Comparison of ENCODE assay signal across 8 mouse cellular contexts in genomic region chr7:27284865-27285697, GRCm38 (mm10). TPM values are rescaled to one million over a fixed set of nuclear protein-coding genes. Genes with fewer than 3 reads are reported as not detected.
DNase-seq lines count a peak whose midpoint lies in the region; ATAC-seq lines count a peak whose summit lies in the region.

No protein-coding gene starts in this region.

- peak overlapping the region; percentile 16; the same call in 1 of the 2 replicates for H3K4me2 ChIP-seq in heart, embryonic 16.5 days (ENCODE audit: low read depth, low read length)
- peak overlapping the region; percentile 23; the same call in 1 of the 2 replicates for H3K4me2 ChIP-seq in stomach, embryonic 16.5 days (ENCODE audit: low read depth, low read length)

- peaks cover 17% of the 10 kb centered on the region for H3K4me1 ChIP-seq in forebrain, embryonic 10.5 days
- H3K4me1 ChIP-seq in heart, embryonic 16.5 days (ENCODE audit: control insufficient read depth, insufficient read depth, low read length) = peaks cover 4% of the 10 kb centered on the region; the same call in 1 of the 2 replicates
- peaks cover 7% of the 10 kb centered on the region; the same call in 1 of the 2 replicates for H3K4me1 ChIP-seq in stomach, embryonic 16.5 days (ENCODE audit: control insufficient read depth, insufficient read depth, low read length)

- no peaks in the 10 kb centered on the region for H3K9me3 ChIP-seq in forebrain, embryonic 10.5 days
- H3K9me3 ChIP-seq in heart, embryonic 16.5 days (replicated peaks; ENCODE audit: control insufficient read depth, low read length) = 0 out of 2 replicates have a peak, but pooled peaks cover 2% of the 10 kb centered on the region
- no peaks in the 10 kb centered on the region for H3K9me3 ChIP-seq in stomach, embryonic 16.5 days (replicated peaks; ENCODE audit: control insufficient read depth, low read length)

- peaks cover 24% of the 10 kb centered on the region for H3K27me3 ChIP-seq in forebrain, embryonic 10.5 days (ENCODE audit: poor library complexity, severe bottlenecking)
- H3K27me3 ChIP-seq in heart, embryonic 16.5 days (ENCODE audit: control insufficient read depth, insufficient read depth, low read length) = peaks cover 9% of the 10 kb centered on the region
- no peaks in the 10 kb centered on the region for H3K27me3 ChIP-seq in stomach, embryonic 16.5 days (ENCODE audit: control insufficient read depth, insufficient read depth, low read length)

- peak; percentile 43; the same call in 1 of the 2 replicates for ATAC-seq in heart, embryonic 16.5 days (replicated peaks; ENCODE audit: extremely low read depth, insufficient read depth, low FRiP score)
- peak; percentile 42 for ATAC-seq in megakaryocyte-erythroid progenitor cell, adult 5-6 weeks (replicated peaks; ENCODE audit: low FRiP score, low TSS enrichment, poor library complexity, severe bottlenecking)
- ATAC-seq in stomach, embryonic 16.5 days (ENCODE audit: insufficient read depth, low FRiP score) = peak; percentile 69

- peaks cover 23% of the 10 kb centered on the region for H3K36me3 ChIP-seq in forebrain, embryonic 10.5 days (replicated peaks)
- no peaks in the 10 kb centered on the region for H3K36me3 ChIP-seq in heart, embryonic 16.5 days (ENCODE audit: control insufficient read depth, insufficient read depth)
- H3K36me3 ChIP-seq in stomach, embryonic 16.5 days (ENCODE audit: control insufficient read depth, insufficient read depth, low read length) = 0 out of 2 replicates have a peak, but pooled peaks cover 3% of the 10 kb centered on the region

- H3K4me3 ChIP-seq in forebrain, embryonic 10.5 days = peak overlapping the region; percentile 33
- no peak overlapping the region for H3K4me3 ChIP-seq in heart, embryonic 16.5 days (ENCODE audit: low read length)
- H3K4me3 ChIP-seq in stomach, embryonic 16.5 days (replicated peaks; ENCODE audit: low read length) = 0 out of 2 replicates have a peak overlapping the region, but pooled peaks have one; percentile 5

- intact Hi-C loops in left cerebral cortex, postnatal 4 days (cut with DNase I) = no loop called here

- peak overlapping the region; percentile 65 for H3K27ac ChIP-seq in forebrain, embryonic 10.5 days
- no peak overlapping the region for H3K27ac ChIP-seq in heart, embryonic 16.5 days (ENCODE audit: low read length)
- peak overlapping the region; percentile 74 for H3K27ac ChIP-seq in stomach, embryonic 16.5 days (ENCODE audit: low read length)

- peak; percentile 32 to 34 for DNase-seq in B cell, adult 2 months
- peak; percentile 97 for DNase-seq in ES-CJ7 (ENCODE audit: low read depth, low spot score)
- DNase-seq in forebrain, embryonic 10.5 days (ENCODE audit: extremely low spot score, low spot score) = peak; percentile 53
- peak; percentile 65 to 74 for DNase-seq in kidney, postnatal 4 days
- DNase-seq in left cerebral cortex, postnatal 4 days = no peak

- 1% methylated on average over 28 of the region's 28 CpGs for WGBS in forebrain, embryonic 10.5 days
- WGBS in heart, embryonic 16.5 days = 2% methylated on average over 28 of the region's 28 CpGs
- WGBS in stomach, embryonic 16.5 days = 5% methylated on average over 28 of the region's 28 CpGs

- H3K9ac ChIP-seq in heart, embryonic 16.5 days (ENCODE audit: low read length) = no peak overlapping the region
- H3K9ac ChIP-seq in stomach, embryonic 16.5 days (ENCODE audit: low read length) = peak overlapping the region; percentile 51

RNA-seq across cellular contexts. Expression of gene Numbl, which starts 26.8 kb away (rescaled TPM):
- polyA plus RNA-seq in forebrain, embryonic 10.5 days (2016; fragmentation: Nextera tagmentation; extraction: Ambion mirVana) = 13.6 and 15.6 TPM in 2 replicates
- 8.7 and 10.2 TPM in 2 replicates for polyA plus RNA-seq in heart, embryonic 16.5 days (2015; fragmentation: Nextera tagmentation; extraction: Ambion mirVana)
- 0.94 and 3.0 TPM in 2 replicates for total RNA-seq in megakaryocyte-erythroid progenitor cell, adult 5-6 weeks (2014; fragmentation: Nextera tagmentation)
- total RNA-seq in megakaryocyte-erythroid progenitor cell, adult 5-6 weeks (2017) = 0.38 and 0.66 TPM in 2 replicates
- 13.7 and 15.8 TPM in 2 replicates for polyA plus RNA-seq in stomach, embryonic 16.5 days (2015; fragmentation: Nextera tagmentation; extraction: Ambion mirVana)
- 100 to 1,000 TPM; 101 to 104 TPM for total RNA-seq in left cerebral cortex, postnatal 4 days (2021)

RNA-seq across cellular contexts. Expression of gene Coq8b, which starts 52.3 kb away (rescaled TPM):
- 24.1 and 24.4 TPM in 2 replicates for polyA plus RNA-seq in forebrain, embryonic 10.5 days (2016; fragmentation: Nextera tagmentation; extraction: Ambion mirVana)
- 15.3 and 15.9 TPM in 2 replicates for polyA plus RNA-seq in heart, embryonic 16.5 days (2015; fragmentation: Nextera tagmentation; extraction: Ambion mirVana)
- total RNA-seq in megakaryocyte-erythroid progenitor cell, adult 5-6 weeks (2014; fragmentation: Nextera tagmentation) = 13.0 and 26.7 TPM in 2 replicates
- total RNA-seq in megakaryocyte-erythroid progenitor cell, adult 5-6 weeks (2017) = 8.2 and 10.7 TPM in 2 replicates
- 26.4 TPM in 2 replicates for polyA plus RNA-seq in stomach, embryonic 16.5 days (2015; fragmentation: Nextera tagmentation; extraction: Ambion mirVana)
- total RNA-seq in left cerebral cortex, postnatal 4 days (2021) = 10 to 100 TPM; 23.6 to 27.0 TPM

RNA-seq across cellular contexts. Expression of gene Ltbp4, which starts 52.4 kb away (rescaled TPM):
- polyA plus RNA-seq in forebrain, embryonic 10.5 days (2016; fragmentation: Nextera tagmentation; extraction: Ambion mirVana) = 8.5 and 11.1 TPM in 2 replicates
- polyA plus RNA-seq in heart, embryonic 16.5 days (2015; fragmentation: Nextera tagmentation; extraction: Ambion mirVana) = 63.5 and 86.0 TPM in 2 replicates
- 0.39 TPM in 1 of 2 replicates, not detected in the other for total RNA-seq in megakaryocyte-erythroid progenitor cell, adult 5-6 weeks (2014; fragmentation: Nextera tagmentation)
- total RNA-seq in megakaryocyte-erythroid progenitor cell, adult 5-6 weeks (2017) = 0.05 and 1.4 TPM in 2 replicates
- polyA plus RNA-seq in stomach, embryonic 16.5 days (2015; fragmentation: Nextera tagmentation; extraction: Ambion mirVana) = 170 and 202 TPM in 2 replicates
- total RNA-seq in left cerebral cortex, postnatal 4 days (2021) = 10 to 100 TPM; 41.9 to 52.7 TPM

RNA-seq across cellular contexts. Expression of gene Itpkc, which starts 56.6 kb away (rescaled TPM):
- polyA plus RNA-seq in forebrain, embryonic 10.5 days (2016; fragmentation: Nextera tagmentation; extraction: Ambion mirVana) = 4.4 and 5.3 TPM in 2 replicates
- 2.5 and 3.4 TPM in 2 replicates for polyA plus RNA-seq in heart, embryonic 16.5 days (2015; fragmentation: Nextera tagmentation; extraction: Ambion mirVana)
- 2.3 and 5.3 TPM in 2 replicates for total RNA-seq in megakaryocyte-erythroid progenitor cell, adult 5-6 weeks (2014; fragmentation: Nextera tagmentation)
- 3.3 and 5.9 TPM in 2 replicates for total RNA-seq in megakaryocyte-erythroid progenitor cell, adult 5-6 weeks (2017)
- polyA plus RNA-seq in stomach, embryonic 16.5 days (2015; fragmentation: Nextera tagmentation; extraction: Ambion mirVana) = 10.3 and 11.0 TPM in 2 replicates
- 10 to 100 TPM; 14.1 to 14.3 TPM for total RNA-seq in left cerebral cortex, postnatal 4 days (2021)
